Mouse (Mus musculus) brown adipose tissue, adult 24 weeks (tissue): Measurements from ENCODE around the gene Kdm4a. TPM values are rescaled to one million over a fixed set of nuclear protein-coding genes. Genes with fewer than 3 reads are reported as not detected.

Experiments
- H3K27ac ChIP-seq: fragments of 200-500 bp; replicated peaks from 2 replicates; pipeline ENCODE4 v1.5.1; 2012; ENCODE audit warnings: low read depth, mild to moderate bottlenecking, low read length
- H3K4me1 ChIP-seq: fragments of 200-500 bp; 2 replicates; pipeline ENCODE4 v1.6.1; 2012; ENCODE audit warnings: low read length, mixed read lengths; ENCODE audit not compliant: control insufficient read depth, insufficient read depth, insufficient read length
- H3K4me3 ChIP-seq: fragments of 200-500 bp; 2 replicates; pipeline ENCODE4 v1.5.1; 2012; ENCODE audit warnings: low read depth, mild to moderate bottlenecking, low read length, moderate library complexity; ENCODE audit not compliant: insufficient read depth
- polyA plus RNA-seq: library from polyadenylated mRNA; stranded (reverse); fragments of >200 nt; gene quantifications from 2 replicates; pipeline ENCODE4 v1.2.4, GENCODE M21; 2012; ENCODE audit not compliant: missing spikeins, insufficient read depth, insufficient read length

Gene Kdm4a
- polyA plus RNA-seq, 1 experiment: 12.1 TPM

GRCm38 (mm10) chr4:118147090-118147489 is 32.8 kb downstream of the Kdm4a start:
- Histone ChIP-seq H3K4me3 (no peak overlapping the region), H3K4me1 (no peaks in the 10 kb centered on the region), H3K27ac (no peak overlapping the region)

- peak overlapping the region; percentile 38 for H3K27ac ChIP-seq
- no peak overlapping the region for H3K4me3 ChIP-seq
- no peaks in the 10 kb centered on the region for H3K4me1 ChIP-seq
Measured at GRCm38 (mm10) chr4:118144324-118144723, 35.5 kb downstream of the Kdm4a start.

GRCm38 (mm10) chr4:118143679-118144078 is 36.2 kb downstream of the Kdm4a start:
- H3K4me1 ChIP-seq: no peaks in the 10 kb centered on the region
- H3K27ac ChIP-seq: peak overlapping the region; percentile 27; the same call in 1 of the 2 replicates
- no peak overlapping the region for H3K4me3 ChIP-seq

- H3K4me1 ChIP-seq: no peaks in the 10 kb centered on the region
- no peak overlapping the region for H3K27ac ChIP-seq
- H3K4me3 ChIP-seq: no peak overlapping the region
Measured at GRCm38 (mm10) chr4:118141511-118141910, 38.3 kb downstream of the Kdm4a start.

GRCm38 (mm10) chr4:118138891-118139290 is 41.0 kb downstream of the Kdm4a start:
- no peaks in the 10 kb centered on the region; the same call in 1 of the 2 replicates for H3K4me1 ChIP-seq
- no peak overlapping the region for H3K27ac ChIP-seq
- H3K4me3 ChIP-seq: no peak overlapping the region

- no peak overlapping the region for H3K27ac ChIP-seq
- H3K4me1 ChIP-seq: peaks cover 3% of the 10 kb centered on the region; the same call in 1 of the 2 replicates
Measured at GRCm38 (mm10) chr4:118137857-118138256, 42.0 kb downstream of the Kdm4a start.

GRCm38 (mm10) chr4:118137311-118137710 is 42.5 kb downstream of the Kdm4a start:
- peaks cover 3% of the 10 kb centered on the region; the same call in 1 of the 2 replicates for H3K4me1 ChIP-seq
- no peak overlapping the region for H3K4me3 ChIP-seq
- no peak overlapping the region for H3K27ac ChIP-seq

More at GRCm38 (mm10) chr4:118137857-118138256, 42.0 kb downstream of the Kdm4a start:
- H3K4me3 ChIP-seq: no peak overlapping the region

GRCm38 (mm10) chr4:118135414-118135813 is 44.4 kb downstream of the Kdm4a start:
- H3K27ac ChIP-seq: peak overlapping the region; percentile 88
- peaks cover 3% of the 10 kb centered on the region; the same call in 1 of the 2 replicates for H3K4me1 ChIP-seq
- peak overlapping the region; percentile 93 for H3K4me3 ChIP-seq

- Histone ChIP-seq H3K27ac (peak within 1 kb of the TSS; percentile 88), H3K4me1 (peaks cover 3% of the 10 kb centered on the region; the same call in 1 of the 2 replicates), H3K4me3 (peak within 1 kb of the TSS; percentile 93)
Measured at GRCm38 (mm10) chr4:118134485-118135365, 45.1 kb downstream of the Kdm4a start, which contains the start of gene St3gal3. St3gal3 (minus strand) TSS chr4:118134914.

GRCm38 (mm10) chr4:118131329-118131728 is 48.5 kb downstream of the Kdm4a start:
- H3K4me3 ChIP-seq: no peak overlapping the region
- no peak overlapping the region for H3K27ac ChIP-seq
- peaks cover 3% of the 10 kb centered on the region; the same call in 1 of the 2 replicates for H3K4me1 ChIP-seq

- H3K4me3 ChIP-seq: no peak overlapping the region
- no peak overlapping the region for H3K27ac ChIP-seq
Measured at GRCm38 (mm10) chr4:118123030-118123704, 56.7 kb downstream of the Kdm4a start.

GRCm38 (mm10) chr4:118122078-118122477 is 57.8 kb downstream of the Kdm4a start:
- Histone ChIP-seq H3K4me1 (no peaks in the 10 kb centered on the region), H3K4me3 (no peak overlapping the region), H3K27ac (no peak overlapping the region)

More at GRCm38 (mm10) chr4:118123030-118123704, 56.7 kb downstream of the Kdm4a start:
- no peaks in the 10 kb centered on the region for H3K4me1 ChIP-seq

- Histone ChIP-seq H3K4me1 (no peaks in the 10 kb centered on the region), H3K4me3 (no peak overlapping the region), H3K27ac (no peak overlapping the region)
Measured at GRCm38 (mm10) chr4:118117565-118117964, 62.3 kb downstream of the Kdm4a start.

GRCm38 (mm10) chr4:118116098-118116497 is 63.7 kb downstream of the Kdm4a start:
- Histone ChIP-seq H3K4me1 (no peaks in the 10 kb centered on the region), H3K27ac (no peak overlapping the region), H3K4me3 (no peak overlapping the region)

GRCm38 (mm10) chr4:118115132-118115531 is 64.7 kb downstream of the Kdm4a start:
- Histone ChIP-seq H3K27ac (no peak overlapping the region), H3K4me1 (no peaks in the 10 kb centered on the region), H3K4me3 (no peak overlapping the region)
